Mouse (Mus musculus): ENCODE measurements at regions not wholly inside any gene's neighbourhood (a gene's known extent, or its start where the extent isn't known, plus 50 kb on each side); places are given as distances from the start of the nearest gene placed in this dataset.

GRCm38 (mm10) chr12:7918967-7919708 is 58.3 kb upstream of the Apob start:
- DNase-seq (ENCODE audit: low spot score, missing footprints) = no peak
- WGBS = 91% methylated on average over 4 of the region's 4 CpGs
- Histone ChIP-seq H3K27me3 (ENCODE audit: control insufficient read depth, insufficient read depth, low read length) (no peaks in the 10 kb centered on the region), H3K4me2 (no peak overlapping the region), H3K4me3 (ENCODE audit: low read depth, low read length) (no peak overlapping the region), H3K9me3 (ENCODE audit: control insufficient read depth, low read length) (no peaks in the 10 kb centered on the region), H3K36me3 (ENCODE audit: control insufficient read depth, insufficient read depth, low read length) (no peaks in the 10 kb centered on the region), H3K9ac (ENCODE audit: low read length) (no peak overlapping the region), H3K4me1 (ENCODE audit: control insufficient read depth, insufficient read depth, low read length) (no peaks in the 10 kb centered on the region), H3K27ac (ENCODE audit: low read depth, low read length) (no peak overlapping the region)
- no peak for ATAC-seq (ENCODE audit: low FRiP score)

- H3K4me3 ChIP-seq (ENCODE audit: low read depth, low read length) = no peak overlapping the region
- 88% methylated on average over 2 of the region's 2 CpGs for WGBS
- ATAC-seq (ENCODE audit: low FRiP score) (no peak), DNase-seq (ENCODE audit: low spot score, missing footprints) (no peak)
- H3K36me3 ChIP-seq (ENCODE audit: control insufficient read depth, insufficient read depth, low read length) = no peaks in the 10 kb centered on the region
- no peaks in the 10 kb centered on the region for H3K4me1 ChIP-seq (ENCODE audit: control insufficient read depth, insufficient read depth, low read length)
- no peak overlapping the region for H3K4me2 ChIP-seq
- H3K27me3 ChIP-seq (ENCODE audit: control insufficient read depth, insufficient read depth, low read length) = no peaks in the 10 kb centered on the region
- no peaks in the 10 kb centered on the region for H3K9me3 ChIP-seq (ENCODE audit: control insufficient read depth, low read length)
- H3K27ac ChIP-seq (ENCODE audit: low read depth, low read length) = no peak overlapping the region
- H3K9ac ChIP-seq (ENCODE audit: low read length) = no peak overlapping the region
Measured at GRCm38 (mm10) chr12:7919709-7920324, 57.6 kb upstream of the Apob start.

GRCm38 (mm10) chr12:7920888-7921287 is 56.6 kb upstream of the Apob start:
- H3K9me3 ChIP-seq (ENCODE audit: control insufficient read depth, low read length) = no peaks in the 10 kb centered on the region
- H3K27ac ChIP-seq (ENCODE audit: low read depth, low read length) = no peak overlapping the region
- 88% methylated on average over 1 of the region's 1 CpGs for WGBS
- no peaks in the 10 kb centered on the region for H3K36me3 ChIP-seq (ENCODE audit: control insufficient read depth, insufficient read depth, low read length)
- ATAC-seq (ENCODE audit: low FRiP score) (no peak), DNase-seq (ENCODE audit: low spot score, missing footprints) (no peak)
- H3K4me2 ChIP-seq = no peak overlapping the region
- no peak overlapping the region for H3K4me3 ChIP-seq (ENCODE audit: low read depth, low read length)
- no peaks in the 10 kb centered on the region for H3K4me1 ChIP-seq (ENCODE audit: control insufficient read depth, insufficient read depth, low read length)
- H3K27me3 ChIP-seq (ENCODE audit: control insufficient read depth, insufficient read depth, low read length) = no peaks in the 10 kb centered on the region
- H3K9ac ChIP-seq (ENCODE audit: low read length) = no peak overlapping the region

Measured in midbrain, embryonic 11.5 days (tissue).